Mouse (Mus musculus) E14TG2a.4 (cell line): ENCODE results near the gene Etfbkmt.
"Not testable (repeated sequence)": the region's sequence is repeated elsewhere in the genome, so short reads cannot be mapped to it uniquely, and the experiment has no call there.

Experiments
- H3K27me3 ChIP-seq: 2 replicates; pipeline ENCODE4 v1.6.1; 2014; ENCODE audit warnings: low read length, control low read depth; ENCODE audit not compliant: insufficient read depth
- H3K36me3 ChIP-seq: 2 replicates; pipeline ENCODE4 v1.6.1; 2014; ENCODE audit warnings: low read length, control low read depth; ENCODE audit not compliant: insufficient read depth
- H3K4me1 ChIP-seq: replicated peaks from 2 replicates; pipeline ENCODE4 v1.6.1; 2014; ENCODE audit warnings: low read depth, low read length, control low read depth
- H3K4me3 ChIP-seq: replicated peaks from 2 replicates; pipeline ENCODE4 v1.5.1; 2014; ENCODE audit warnings: mild to moderate bottlenecking, low read length
- H3K9me3 ChIP-seq: 2 replicates; pipeline ENCODE4 v1.6.1; 2014; ENCODE audit warnings: low read length, control low read depth
- CTCF ChIP-seq: conservative IDR thresholded peaks from 2 replicates; pipeline ENCODE4 v1.5.1; 2014; ENCODE audit warnings: low read length
- NANOG ChIP-seq: IDR thresholded peaks from 2 replicates; pipeline ENCODE4 v1.6.1; 2014; ENCODE audit warnings: borderline replicate concordance, low read length, mixed read lengths
- POU5F1 ChIP-seq: IDR thresholded peaks from 2 replicates; pipeline ENCODE4 v1.6.1; 2014; ENCODE audit warnings: low read length, borderline replicate concordance

Etfbkmt gene

GRCm38 (mm10) chr6:149188925-149189257 lies 49.2 kb downstream of the Etfbkmt start:
- peak overlapping the region; percentile 92 for H3K4me3 ChIP-seq
- no peaks in the 10 kb centered on the region for H3K27me3 ChIP-seq
- H3K4me1 ChIP-seq: peaks cover 13% of the 10 kb centered on the region
- TF ChIP-seq CTCF: no peak
- no peak for TF ChIP-seq POU5F1
- TF ChIP-seq NANOG: no peak
- H3K9me3 ChIP-seq: peaks cover 41% of the 10 kb centered on the region
- peaks cover 7% of the 10 kb centered on the region for H3K36me3 ChIP-seq

GRCm38 (mm10) chr6:149189340-149189922 lies 49.8 kb downstream of the Etfbkmt start:
- Histone ChIP-seq H3K36me3 (peaks cover 2% of the 10 kb centered on the region; the same call in 1 of the 2 replicates), H3K4me1 (peaks cover 13% of the 10 kb centered on the region), H3K4me3 (peak overlapping the region; percentile 92; the same call in 1 of the 2 replicates), H3K27me3 (no peaks in the 10 kb centered on the region), H3K9me3 (peaks cover 47% of the 10 kb centered on the region)
- TF ChIP-seq POU5F1: no peak
- TF ChIP-seq CTCF: no peak
- TF ChIP-seq NANOG: no peak

GRCm38 (mm10) chr6:149191951-149192350 lies 52.3 kb downstream of the Etfbkmt start:
- not testable (repeated sequence) for H3K27me3 ChIP-seq, H3K4me3 ChIP-seq, H3K36me3 ChIP-seq
- Histone ChIP-seq H3K9me3 (peaks cover 47% of the 10 kb centered on the region), H3K4me1 (peaks cover 20% of the 10 kb centered on the region)

GRCm38 (mm10) chr6:149193276-149193905 lies 53.7 kb downstream of the Etfbkmt start:
- H3K27me3 ChIP-seq: no peaks in the 10 kb centered on the region
- H3K4me3 ChIP-seq: no peak overlapping the region
- H3K4me1 ChIP-seq: peaks cover 11% of the 10 kb centered on the region
- no peaks in the 10 kb centered on the region for H3K36me3 ChIP-seq
- H3K9me3 ChIP-seq: peaks cover 47% of the 10 kb centered on the region
- TF ChIP-seq CTCF (no peak), NANOG (no peak), POU5F1 (no peak)

GRCm38 (mm10) chr6:149197116-149197515 lies 57.5 kb downstream of the Etfbkmt start:
- H3K27me3 ChIP-seq: no peaks in the 10 kb centered on the region
- peaks cover 23% of the 10 kb centered on the region for H3K9me3 ChIP-seq
- no peak for TF ChIP-seq CTCF
- peaks cover 7% of the 10 kb centered on the region; the same call in 1 of the 2 replicates for H3K4me1 ChIP-seq
- no peaks in the 10 kb centered on the region for H3K36me3 ChIP-seq
- H3K4me3 ChIP-seq: no peak overlapping the region

- H3K4me1 ChIP-seq: peaks cover 7% of the 10 kb centered on the region; the same call in 1 of the 2 replicates
- H3K36me3 ChIP-seq: no peaks in the 10 kb centered on the region
- no peaks in the 10 kb centered on the region for H3K27me3 ChIP-seq
- no peak for TF ChIP-seq NANOG
- TF ChIP-seq POU5F1: no peak
- TF ChIP-seq CTCF: no peak
- peaks cover 9% of the 10 kb centered on the region for H3K9me3 ChIP-seq
- H3K4me3 ChIP-seq: no peak overlapping the region
These were observed 58.9 kb downstream of the Etfbkmt start for GRCm38 (mm10) chr6:149198572-149198971.
